Mouse (Mus musculus) cerebellum, postnatal 10 days (tissue): Measurements from ENCODE around the gene Adgra1.

Experiments used
- DNase-seq, 2 experiments: peaks; one replicate each; pipeline ENCODE4 v3.0.0; 2021; ENCODE audit warnings: mixed read lengths in 2 of 2

The Adgra1 gene

GRCm38 (mm10) chr7:139834036-139834435 is at the start of gene Adgra1:
TSS of gene Adgra1 (plus strand) at chr7:139834174.
- DNase-seq, result peak; percentile 83 to 89

- DNase-seq, result no peak
Measured at GRCm38 (mm10) chr7:139787382-139787781, 46.6 kb upstream of the Adgra1 start.

GRCm38 (mm10) chr7:139788927-139789326 is 45.0 kb upstream of the Adgra1 start:
- no peak for DNase-seq

GRCm38 (mm10) chr7:139789718-139790117 is 44.3 kb upstream of the Adgra1 start:
- DNase-seq, result no peak

DNA sequence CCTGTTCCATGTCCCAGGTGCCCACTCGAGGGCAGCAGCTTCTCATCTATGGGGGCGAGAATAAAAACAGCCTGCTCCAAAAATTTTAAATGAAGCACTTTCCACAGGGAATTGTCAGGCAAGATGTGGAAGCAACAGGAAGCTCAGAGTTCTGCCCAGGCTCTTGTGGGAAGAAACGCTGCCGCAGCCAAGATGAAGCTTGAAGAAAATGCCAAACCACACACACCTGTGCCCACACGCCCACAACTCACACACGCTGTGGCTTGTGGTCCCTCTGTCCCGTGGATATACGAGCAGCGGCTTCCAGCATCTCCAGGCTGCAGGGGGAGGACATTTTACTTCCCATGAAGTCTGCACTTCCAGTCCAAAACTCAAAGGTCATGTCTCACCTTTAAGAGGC is 42.4 kb upstream of the Adgra1 start:
- DNase-seq, result no peak

DNA sequence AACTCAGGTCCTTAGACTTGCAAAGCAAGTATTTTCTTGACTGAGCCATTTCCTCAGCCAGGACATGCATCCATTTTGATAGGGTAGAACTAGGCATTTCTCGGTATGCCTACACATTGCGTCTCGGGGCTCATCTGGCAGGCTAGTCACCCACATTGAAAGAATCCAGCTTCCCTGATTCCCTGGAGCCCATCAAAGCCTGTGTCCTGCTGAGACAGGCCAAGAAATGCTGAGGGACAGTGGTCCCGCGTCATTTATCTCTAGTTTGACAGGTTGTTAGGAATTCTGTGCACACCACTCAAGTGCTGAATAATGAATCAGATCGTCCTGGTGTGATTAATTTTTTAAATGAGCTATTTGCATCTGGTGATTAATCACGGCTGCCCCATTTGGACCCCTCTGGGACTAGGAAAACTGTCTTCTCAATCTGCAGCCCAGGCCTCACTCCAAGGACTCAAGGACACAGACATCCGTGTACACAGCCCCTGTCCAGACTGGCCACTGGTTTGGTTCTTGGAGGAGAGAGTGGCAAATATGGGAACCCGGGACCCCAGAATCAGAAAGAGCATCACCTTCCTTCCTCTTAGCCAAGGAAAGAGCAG is 38.9 kb upstream of the Adgra1 start:
- DNase-seq, result no peak

GRCm38 (mm10) chr7:139797186-139798109 is 36.5 kb upstream of the Adgra1 start:
- DNase-seq, result no peak

DNA sequence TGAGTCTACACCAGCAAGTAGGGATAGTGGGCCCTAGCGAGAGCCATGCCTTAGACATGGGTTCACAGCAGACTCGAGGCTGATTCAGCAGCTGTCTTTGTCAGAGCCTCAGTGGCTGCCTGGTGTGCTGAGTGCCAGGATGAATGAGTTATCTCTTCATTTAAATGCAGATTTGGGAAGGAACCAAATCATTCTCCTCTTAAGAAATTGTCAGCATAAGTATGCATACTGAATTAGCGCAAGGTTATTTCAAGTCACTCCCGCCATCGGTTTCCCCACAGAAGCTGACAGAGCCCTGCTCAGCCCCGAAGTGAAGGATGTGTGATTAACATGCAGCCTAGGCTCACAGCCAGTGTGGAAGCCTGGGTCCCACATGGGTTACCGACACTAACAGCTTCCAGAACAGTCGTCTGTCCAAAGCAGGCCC is 27.8 kb upstream of the Adgra1 start:
- peak; percentile 43 to 66 for DNase-seq

DNA sequence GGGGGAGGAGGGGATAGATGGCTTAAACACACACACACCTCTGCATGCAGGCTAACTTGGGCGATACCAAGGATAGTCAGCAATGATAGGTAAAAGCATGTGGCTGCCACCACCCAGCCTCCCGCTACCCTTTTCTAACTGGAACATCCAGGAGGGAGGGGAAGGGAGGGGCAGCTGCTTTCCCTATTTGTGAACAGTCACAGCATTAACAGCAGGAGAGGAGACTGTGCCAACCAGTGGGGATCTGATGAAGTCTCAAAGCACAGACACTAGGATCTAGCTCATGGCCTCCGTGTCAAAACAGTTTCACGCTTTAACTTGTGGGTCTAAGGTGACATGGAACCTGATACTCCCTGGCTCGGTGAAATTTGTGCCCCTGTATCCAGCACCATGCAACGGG is 23.9 kb upstream of the Adgra1 start:
- DNase-seq, result peak; percentile 52 to 64

DNA sequence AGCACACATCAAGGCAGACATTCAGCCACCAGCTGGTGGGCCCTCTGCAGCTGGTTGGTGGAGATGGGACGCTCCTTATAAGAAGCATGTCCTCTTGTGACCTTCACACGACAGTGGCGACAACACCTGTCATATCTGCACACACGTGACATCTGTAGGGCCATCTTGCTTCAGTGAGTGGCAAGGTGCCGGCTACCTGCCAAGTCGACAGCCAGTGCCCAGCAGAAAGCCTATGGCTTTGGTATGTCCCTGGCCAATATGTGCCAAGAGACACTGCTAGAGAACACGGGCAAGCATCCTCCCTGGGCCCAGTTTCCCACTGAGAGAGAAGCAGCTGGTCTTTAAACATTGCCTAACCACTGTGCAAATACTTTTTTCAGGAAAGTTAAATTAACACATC is 22.3 kb upstream of the Adgra1 start:
- peak; percentile 68 to 73 for DNase-seq

- no peak for DNase-seq
Measured at GRCm38 (mm10) chr7:139813577-139814207, 20.3 kb upstream of the Adgra1 start.

GRCm38 (mm10) chr7:139822301-139823010 is 11.5 kb upstream of the Adgra1 start:
- DNase-seq, result no peak

- peak in 1 of 2 experiments; percentile 38 for DNase-seq
Measured at GRCm38 (mm10) chr7:139827687-139828086, 6.3 kb upstream of the Adgra1 start.

GRCm38 (mm10) chr7:139833532-139833931 is 442 bp upstream of the Adgra1 start:
- DNase-seq, result no peak

GRCm38 (mm10) chr7:139835140-139836131 is 1.5 kb downstream of the Adgra1 start:
- peak; percentile 73 to 78 for DNase-seq

DNA sequence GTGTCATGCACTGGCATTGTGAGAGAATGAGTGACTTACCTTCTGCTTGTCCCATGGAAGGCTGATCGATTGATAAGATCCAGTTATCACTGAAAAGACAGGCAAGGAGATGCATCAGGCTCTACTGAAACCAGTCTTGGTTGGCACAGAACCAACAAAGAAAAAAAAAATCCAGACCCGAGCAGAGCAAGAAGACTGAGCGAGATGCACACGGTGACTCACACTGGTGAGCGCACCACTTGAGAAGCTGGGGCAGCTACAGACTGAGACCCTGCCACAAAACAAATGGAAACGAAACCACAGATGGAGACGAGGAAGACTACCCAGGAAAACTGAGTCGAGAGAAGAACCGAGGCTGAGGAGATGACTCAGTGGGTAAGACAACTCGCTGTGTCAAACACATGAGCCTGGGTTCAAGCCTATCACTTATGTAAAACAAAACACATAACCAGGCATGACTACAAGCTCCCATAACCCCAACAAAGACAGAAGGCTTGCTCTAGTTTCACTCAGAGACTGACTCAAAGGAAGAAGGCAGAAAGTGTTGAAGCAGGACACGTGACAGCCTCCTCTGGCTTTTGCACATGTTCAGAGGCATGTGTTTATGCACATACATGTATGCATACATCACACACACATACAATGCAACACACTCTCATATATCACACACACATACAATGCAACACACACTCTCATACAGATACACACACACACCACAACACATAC is 6.6 kb downstream of the Adgra1 start:
- DNase-seq, result no peak

GRCm38 (mm10) chr7:139842397-139842796 is 8.4 kb downstream of the Adgra1 start:
- peak; percentile 39 to 42 for DNase-seq

DNA sequence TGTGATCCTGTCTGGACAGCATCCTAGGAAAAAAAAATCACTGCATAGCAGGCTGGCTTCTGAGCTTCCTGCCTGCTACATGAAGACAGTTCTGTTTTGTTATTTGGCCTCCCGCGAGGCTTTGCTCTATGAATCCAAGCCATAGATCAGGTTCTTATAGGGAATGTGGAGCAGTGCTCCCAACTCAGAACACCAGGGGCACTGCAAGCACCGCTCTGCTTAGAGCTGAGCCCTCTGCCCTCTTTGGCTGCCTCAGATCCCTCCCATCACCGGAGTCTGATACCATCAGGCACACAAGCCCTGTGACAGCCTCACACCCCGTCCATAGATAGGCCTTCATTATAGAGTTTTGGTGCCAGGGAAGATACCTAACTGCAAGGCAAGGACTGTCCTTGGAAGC is 9.2 kb downstream of the Adgra1 start:
- DNase-seq, result no peak

- DNase-seq, result no peak
Measured at GRCm38 (mm10) chr7:139843776-139844175, 9.8 kb downstream of the Adgra1 start.

GRCm38 (mm10) chr7:139845101-139845500 is 11.1 kb downstream of the Adgra1 start:
- DNase-seq, result no peak

DNA sequence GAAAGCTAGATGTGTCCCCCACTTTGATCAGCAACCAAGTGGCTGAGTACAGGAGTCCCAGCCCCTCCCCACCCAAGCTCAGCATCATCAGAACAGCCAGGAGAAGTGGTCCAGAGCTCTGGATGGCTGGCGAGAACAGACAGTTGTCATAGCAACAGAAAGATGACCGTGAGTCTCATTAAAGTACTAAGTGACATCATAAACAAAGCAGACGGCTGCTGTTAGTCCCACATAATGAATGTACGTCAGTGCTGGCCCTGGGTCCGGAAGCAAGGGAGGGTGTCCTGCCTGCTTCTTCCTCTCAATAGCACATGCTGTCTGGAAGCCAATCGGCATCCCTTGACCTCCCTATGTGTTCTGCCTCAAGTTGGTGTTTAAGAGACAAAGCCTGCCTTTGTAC is 16.2 kb downstream of the Adgra1 start:
- DNase-seq, result peak; percentile 37 to 38
